Mouse (Mus musculus) lung, embryonic 14.5 days (tissue): ENCODE data around the gene Dscaml1. TPM values are rescaled to one million over a fixed set of nuclear protein-coding genes. Genes with fewer than 3 reads are reported as not detected.
"Not testable (repeated sequence)": the region's sequence is repeated elsewhere in the genome, so short reads cannot be mapped to it uniquely, and the experiment has no call there.

Experiments
- ATAC-seq: fragments of 200-750 bp; cut with Nextera tagmentation; 2 replicates; pipeline ENCODE4 v1.8.0; 2017; ENCODE audit warnings: mild to moderate bottlenecking, moderate TSS enrichment, moderate library complexity; ENCODE audit not compliant: insufficient read depth
- DNase-seq: peaks from one replicate; pipeline ENCODE4 v3.0.0-alpha.2; 2015
- H3K27ac ChIP-seq: fragments of 300-500 bp; sonication (generic); 2 replicates; pipeline ENCODE4 v1.5.1; 2014; ENCODE audit warnings: low read depth, mild to moderate bottlenecking, moderate library complexity
- H3K27me3 ChIP-seq: fragments of 300-500 bp; sonication (generic); 2 replicates; pipeline ENCODE4 v1.6.1; 2014; ENCODE audit warnings: low read length, control low read depth; ENCODE audit not compliant: insufficient read depth
- H3K36me3 ChIP-seq: fragments of 300-500 bp; sonication (generic); 2 replicates; pipeline ENCODE4 v1.6.1; 2014; ENCODE audit warnings: control low read depth; ENCODE audit not compliant: insufficient read depth
- H3K4me1 ChIP-seq: fragments of 300-500 bp; sonication (generic); 2 replicates; pipeline ENCODE4 v1.6.1; 2014; ENCODE audit warnings: antibody characterized with exemption, control low read depth; ENCODE audit not compliant: insufficient read depth
- H3K4me2 ChIP-seq: fragments of 300-500 bp; sonication (generic); 2 replicates; pipeline ENCODE4 v1.6.1; 2014; ENCODE audit warnings: mild to moderate bottlenecking
- H3K4me3 ChIP-seq: fragments of 300-500 bp; sonication (generic); 2 replicates; pipeline ENCODE4 v1.5.1; 2014; ENCODE audit warnings: low read depth, low read length
- H3K9ac ChIP-seq: fragments of 300-500 bp; sonication (generic); 2 replicates; pipeline ENCODE4 v1.6.1; 2014
- H3K9me3 ChIP-seq: fragments of 300-500 bp; sonication (generic); 2 replicates; pipeline ENCODE4 v1.6.1; 2016; ENCODE audit warnings: low read depth, low read length, control low read depth
- CTCF ChIP-seq: IDR thresholded peaks from 2 replicates; pipeline ENCODE4 v1.5.1; 2016; ENCODE audit warnings: antibody characterized with exemption, low read depth
- WGBS: fragments of 180-500 bp; shearing (Covaris S2); extraction: QIAGEN DNeasy Blood & Tissue Kit; methylation state at CpG from one replicate; pipeline ENCODE4 v1.1.7; 2014; 5-methylcytosine and 5-hydroxymethylcytosine counted together
- polyA plus RNA-seq: library from polyadenylated mRNA; unstranded; fragments of >200 nt; fragmentation: Nextera tagmentation; extraction: Ambion mirVana; gene quantifications from 2 replicates; pipeline ENCODE4 v1.2.1, GENCODE M21; 2014

Gene Dscaml1
- polyA plus RNA-seq, 1 experiment from 2014 or later: 0.05 TPM

DNA sequence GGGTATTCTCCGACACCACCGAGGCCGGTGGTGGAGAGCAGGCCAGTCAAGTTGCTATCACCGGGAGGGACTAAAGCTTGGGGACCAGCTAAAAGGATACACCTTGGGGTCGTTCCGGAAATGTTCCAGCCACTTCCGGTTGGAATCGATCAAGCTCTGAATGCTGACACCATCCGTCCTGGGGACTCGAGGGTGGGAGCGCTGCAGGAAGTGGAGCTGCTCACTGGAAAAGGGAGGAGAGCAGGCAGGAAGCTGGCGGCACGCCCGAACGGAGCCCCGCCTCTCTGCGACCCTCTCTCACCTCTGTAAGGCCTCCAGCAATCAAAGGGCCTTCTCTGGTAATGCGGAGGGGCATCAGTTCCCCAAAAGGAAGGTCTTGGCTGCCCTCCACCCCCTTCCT lies 342.0 kb downstream of the Dscaml1 start:
- Histone ChIP-seq H3K27me3 (no peaks in the 10 kb centered on the region), H3K4me2 (no peak overlapping the region), H3K36me3 (peaks cover 36% of the 10 kb centered on the region), H3K9me3 (no peaks in the 10 kb centered on the region), H3K9ac (no peak overlapping the region), H3K4me1 (no peaks in the 10 kb centered on the region), H3K27ac (peak overlapping the region; percentile 8; the same call in 1 of the 2 replicates), H3K4me3 (no peak overlapping the region)
- no peak for ATAC-seq
- 72% methylated on average over 18 of the region's 18 CpGs for WGBS
- DNase-seq: no peak
- TF ChIP-seq CTCF: no peak

- ATAC-seq (no peak), DNase-seq (no peak)
- no peak overlapping the region for H3K4me2 ChIP-seq
- no peak overlapping the region for H3K4me3 ChIP-seq
- WGBS: 81% methylated on average over 5 of the region's 5 CpGs
- H3K27ac ChIP-seq: no peak overlapping the region
- no peak for TF ChIP-seq CTCF
- H3K4me1 ChIP-seq: no peaks in the 10 kb centered on the region
- peaks cover 47% of the 10 kb centered on the region for H3K36me3 ChIP-seq
- H3K9ac ChIP-seq: no peak overlapping the region
- H3K9me3 ChIP-seq: no peaks in the 10 kb centered on the region
- H3K27me3 ChIP-seq: no peaks in the 10 kb centered on the region
Observed at GRCm38 (mm10) chr9:45769596-45769995, 343.2 kb downstream of the Dscaml1 start.

- Histone ChIP-seq H3K36me3 (peaks cover 65% of the 10 kb centered on the region), H3K9ac (no peak overlapping the region), H3K27ac (no peak overlapping the region), H3K27me3 (no peaks in the 10 kb centered on the region), H3K4me1 (no peaks in the 10 kb centered on the region), H3K9me3 (no peaks in the 10 kb centered on the region), H3K4me3 (no peak overlapping the region), H3K4me2 (no peak overlapping the region)
- DNase-seq (peak; percentile 8), ATAC-seq (no peak)
- WGBS: 84% methylated on average over 6 of the region's 6 CpGs
- no peak for TF ChIP-seq CTCF
Observed at GRCm38 (mm10) chr9:45774088-45774487, 347.7 kb downstream of the Dscaml1 start.

- not testable (repeated sequence) for H3K27ac ChIP-seq, ATAC-seq, H3K4me3 ChIP-seq, H3K9ac ChIP-seq, H3K9me3 ChIP-seq, H3K4me1 ChIP-seq, H3K27me3 ChIP-seq, H3K4me2 ChIP-seq, DNase-seq
- 60% methylated on average over 3 of the region's 3 CpGs for WGBS
- peaks cover 57% of the 10 kb centered on the region for H3K36me3 ChIP-seq
Observed at GRCm38 (mm10) chr9:45776176-45776575, 349.7 kb downstream of the Dscaml1 start.

GRCm38 (mm10) chr9:45779201-45779600 lies 352.8 kb downstream of the Dscaml1 start:
- Histone ChIP-seq H3K27me3 (no peaks in the 10 kb centered on the region), H3K27ac (no peak overlapping the region), H3K9ac (no peak overlapping the region), H3K4me1 (no peaks in the 10 kb centered on the region), H3K4me2 (no peak overlapping the region), H3K4me3 (no peak overlapping the region), H3K9me3 (no peaks in the 10 kb centered on the region), H3K36me3 (peaks cover 34% of the 10 kb centered on the region)
- TF ChIP-seq CTCF: no peak
- DNase-seq (no peak), ATAC-seq (no peak)
- 71% methylated on average over 6 of the region's 6 CpGs for WGBS

GRCm38 (mm10) chr9:45783249-45784069 lies 357.0 kb downstream of the Dscaml1 start:
- ATAC-seq (no peak), DNase-seq (peak; percentile 58)
- no peaks in the 10 kb centered on the region for H3K9me3 ChIP-seq
- H3K27ac ChIP-seq: no peak overlapping the region
- H3K4me1 ChIP-seq: 0 out of 2 replicates have a peak, but pooled peaks cover 3% of the 10 kb centered on the region
- no peak for TF ChIP-seq CTCF
- H3K4me2 ChIP-seq: no peak overlapping the region
- peaks cover 16% of the 10 kb centered on the region for H3K36me3 ChIP-seq
- H3K9ac ChIP-seq: no peak overlapping the region
- H3K27me3 ChIP-seq: no peaks in the 10 kb centered on the region
- H3K4me3 ChIP-seq: no peak overlapping the region
- 70% methylated on average over 12 of the region's 12 CpGs for WGBS

GRCm38 (mm10) chr9:45787071-45787470 lies 360.6 kb downstream of the Dscaml1 start:
- 0 out of 2 replicates have a peak, but pooled peaks cover 4% of the 10 kb centered on the region for H3K4me1 ChIP-seq
- WGBS: 61% methylated on average over 8 of the region's 8 CpGs
- no peaks in the 10 kb centered on the region for H3K9me3 ChIP-seq
- peak; percentile 56 for DNase-seq
- H3K27me3 ChIP-seq: no peaks in the 10 kb centered on the region
- ATAC-seq: peak; percentile 32; the same call in 1 of the 2 replicates
- no peak overlapping the region for H3K4me3 ChIP-seq
- peaks cover 5% of the 10 kb centered on the region; the same call in 1 of the 2 replicates for H3K36me3 ChIP-seq
- H3K4me2 ChIP-seq: no peak overlapping the region
- no peak for TF ChIP-seq CTCF
- peak overlapping the region; percentile 33; the same call in 1 of the 2 replicates for H3K27ac ChIP-seq
- H3K9ac ChIP-seq: no peak overlapping the region
